Mouse (Mus musculus) testis, adult 2 months (tissue): ENCODE data around the gene Kmt5c. TPM values are rescaled to one million over a fixed set of nuclear protein-coding genes. Genes with fewer than 3 reads are reported as not detected.

Experiments used
- H3K27ac ChIP-seq: fragments of 200-500 bp; 2 replicates; pipeline ENCODE4 v1.5.1; 2012; ENCODE audit warnings: low read depth, low read length; ENCODE audit not compliant: control insufficient read depth, insufficient read depth
- H3K27me3 ChIP-seq: fragments of 200-500 bp; 2 replicates; pipeline ENCODE4 v1.6.1; 2012; ENCODE audit warnings: mild to moderate bottlenecking, low read length, moderate library complexity; ENCODE audit not compliant: control insufficient read depth, insufficient read depth
- H3K36me3 ChIP-seq: fragments of 200-500 bp; 2 replicates; pipeline ENCODE4 v1.6.1; 2012; ENCODE audit warnings: mild to moderate bottlenecking, low read length; ENCODE audit not compliant: control insufficient read depth, insufficient read depth
- H3K4me1 ChIP-seq: fragments of 200-500 bp; 2 replicates; pipeline ENCODE4 v1.6.1; 2012; ENCODE audit warnings: low read length; ENCODE audit not compliant: control insufficient read depth, insufficient read depth
- H3K4me3 ChIP-seq: fragments of 200-500 bp; 2 replicates; pipeline ENCODE4 v1.5.1; 2012; ENCODE audit warnings: low read depth, mild to moderate bottlenecking, low read length, moderate library complexity, mixed read lengths; ENCODE audit not compliant: control insufficient read depth
- CTCF ChIP-seq: fragments of 200-500 bp; IDR thresholded peaks from 2 replicates; pipeline ENCODE4 v1.5.1; 2012; ENCODE audit warnings: low read depth, mild to moderate bottlenecking, inconsistent platforms, low read length, moderate library complexity; ENCODE audit not compliant: control insufficient read depth, insufficient read depth, insufficient replicate concordance
- POLR2A ChIP-seq: fragments of 200-500 bp; IDR thresholded peaks from 2 replicates; pipeline ENCODE4 v1.6.1; 2012; ENCODE audit warnings: low read depth, mild to moderate bottlenecking, inconsistent platforms, low read length, moderate library complexity; ENCODE audit not compliant: control insufficient read depth
- polyA plus RNA-seq: library from polyadenylated mRNA; depleted of rRNA; stranded (reverse); fragments of >200 nt; gene quantifications from 2 replicates; pipeline ENCODE4 v1.2.3, GENCODE M21; 2012; rRNA removed

Kmt5c gene
- polyA plus RNA-seq, 1 experiment, result 35.7 TPM

DNA sequence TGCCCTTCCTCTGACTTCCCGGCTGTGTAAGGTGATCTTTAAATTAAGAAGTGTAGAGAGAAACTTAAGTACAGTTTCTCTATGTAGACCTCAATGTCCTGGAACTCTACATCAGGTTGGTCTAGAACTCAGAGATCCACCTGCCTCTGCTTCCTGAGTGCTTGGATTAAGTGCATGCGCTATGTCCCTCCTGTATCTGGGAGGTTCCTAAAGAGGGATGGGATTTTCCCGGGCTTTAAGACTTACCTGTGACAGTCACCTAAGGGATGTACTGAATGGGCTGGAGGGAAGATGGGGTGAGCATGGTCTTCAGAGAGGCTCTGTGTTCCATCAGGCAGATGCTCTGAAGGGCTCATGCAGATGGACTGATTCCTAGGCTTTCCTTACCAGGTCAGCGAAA, 53.8 kb downstream of the Kmt5c start:
- no peaks in the 10 kb centered on the region for H3K27me3 ChIP-seq
- no peaks in the 10 kb centered on the region; the same call in 1 of the 2 replicates for H3K4me1 ChIP-seq
- H3K27ac ChIP-seq, result no peak overlapping the region
- TF ChIP-seq CTCF (no peak), POLR2A (no peak)
- peaks cover 2% of the 10 kb centered on the region; the same call in 1 of the 2 replicates for H3K36me3 ChIP-seq
- peak overlapping the region; percentile 86 for H3K4me3 ChIP-seq

- Histone ChIP-seq H3K27me3 (no peaks in the 10 kb centered on the region), H3K27ac (no peak overlapping the region), H3K4me1 (no peaks in the 10 kb centered on the region), H3K4me3 (no peak overlapping the region), H3K36me3 (peaks cover 2% of the 10 kb centered on the region; the same call in 1 of the 2 replicates)
- TF ChIP-seq POLR2A (no peak), CTCF (no peak)
Observed at GRCm38 (mm10) chr7:4794631-4795168, 54.8 kb downstream of the Kmt5c start.

GRCm38 (mm10) chr7:4795767-4796433, 56.0 kb downstream of the Kmt5c start:
- no peak overlapping the region for H3K27ac ChIP-seq
- no peaks in the 10 kb centered on the region for H3K27me3 ChIP-seq
- no peak overlapping the region for H3K4me3 ChIP-seq
- TF ChIP-seq POLR2A (no peak), CTCF (no peak)
- H3K4me1 ChIP-seq, result no peaks in the 10 kb centered on the region
- peaks cover 2% of the 10 kb centered on the region; the same call in 1 of the 2 replicates for H3K36me3 ChIP-seq

Other genes with a start within 250 kb of the Kmt5c start
- gene Ppp1r12c, start 238.4 kb upstream of the Kmt5c start, polyA plus RNA-seq, result 48.5 and 51.6 TPM in 2 replicates
- 0.62 and 0.77 TPM in 2 replicates for gene Tnnt1, start 223.7 kb upstream of the Kmt5c start, polyA plus RNA-seq
- gene Tnni3, start 215.9 kb upstream of the Kmt5c start, polyA plus RNA-seq, result 59.3 TPM in 2 replicates
- 132 and 148 TPM in 2 replicates for gene Dnaaf3, start 207.7 kb upstream of the Kmt5c start, polyA plus RNA-seq
- gene Syt5, start 192.6 kb upstream of the Kmt5c start, polyA plus RNA-seq, result 4.5 TPM in 2 replicates
- gene Ptprh, start 136.1 kb upstream of the Kmt5c start, polyA plus RNA-seq, result 1.8 and 2.9 TPM in 2 replicates
- 36.7 and 46.0 TPM in 2 replicates for gene Tmem86b, start 108.7 kb upstream of the Kmt5c start, polyA plus RNA-seq
- 137 and 154 TPM in 2 replicates for gene Ppp6r1, start 81.1 kb upstream of the Kmt5c start, polyA plus RNA-seq
- gene Hspbp1, start 55.0 kb upstream of the Kmt5c start, polyA plus RNA-seq, result 64.3 and 65.6 TPM in 2 replicates
- 53.3 and 60.3 TPM in 2 replicates for gene Brsk1, start 49.5 kb upstream of the Kmt5c start, polyA plus RNA-seq
- gene Tmem150b, start 14.9 kb upstream of the Kmt5c start, polyA plus RNA-seq, result 0.12 and 0.14 TPM in 2 replicates
- 1,707 and 1,788 TPM in 2 replicates for gene Cox6b2, start 13.0 kb downstream of the Kmt5c start, polyA plus RNA-seq
- gene Fam71e2, start 31.2 kb downstream of the Kmt5c start, polyA plus RNA-seq, result 319 and 358 TPM in 2 replicates
- gene Il11, start 42.7 kb downstream of the Kmt5c start, polyA plus RNA-seq, result 15.5 and 17.3 TPM in 2 replicates
- gene Tmem190, start 42.8 kb downstream of the Kmt5c start, polyA plus RNA-seq, result 387 and 534 TPM in 2 replicates
- 1.1 and 1.6 TPM in 2 replicates for gene Tmem238, start 49.5 kb downstream of the Kmt5c start, polyA plus RNA-seq
- gene Rpl28, start 52.8 kb downstream of the Kmt5c start, polyA plus RNA-seq, result 176 and 240 TPM in 2 replicates
- 1,069 and 1,189 TPM in 2 replicates for gene Ube2s, start 72.5 kb downstream of the Kmt5c start, polyA plus RNA-seq
- 21.8 and 24.8 TPM in 2 replicates for gene Shisa7, start 104.6 kb downstream of the Kmt5c start, polyA plus RNA-seq
- 4.9 and 6.5 TPM in 2 replicates for gene Isoc2b, start 130.1 kb downstream of the Kmt5c start, polyA plus RNA-seq
- 20.2 and 20.9 TPM in 2 replicates for gene Isoc2a, start 137.0 kb downstream of the Kmt5c start, polyA plus RNA-seq
- gene Gm36210, start 166.4 kb downstream of the Kmt5c start, polyA plus RNA-seq, result 0.65 and 0.79 TPM in 2 replicates
- 8.8 and 10.5 TPM in 2 replicates for gene Zfp628, start 175.1 kb downstream of the Kmt5c start, polyA plus RNA-seq
- 3.7 and 4.8 TPM in 2 replicates for gene Nat14, start 181.9 kb downstream of the Kmt5c start, polyA plus RNA-seq
- 0.94 and 1.9 TPM in 2 replicates for gene Ssc5d, start 185.7 kb downstream of the Kmt5c start, polyA plus RNA-seq
- 0.04 and 0.17 TPM in 2 replicates for gene Sbk2, start 224.3 kb downstream of the Kmt5c start, polyA plus RNA-seq
- gene Sbk3, start 231.1 kb downstream of the Kmt5c start, polyA plus RNA-seq, result 0.23 and 0.27 TPM in 2 replicates